Mouse (Mus musculus) ovary, postnatal 10 days (tissue): ENCODE measurements around the gene Panx3.

Source experiments
- DNase-seq: peaks from one replicate; pipeline ENCODE4 v3.0.0; 2022; ENCODE audit warnings: low spot score

Panx3 gene

DNA sequence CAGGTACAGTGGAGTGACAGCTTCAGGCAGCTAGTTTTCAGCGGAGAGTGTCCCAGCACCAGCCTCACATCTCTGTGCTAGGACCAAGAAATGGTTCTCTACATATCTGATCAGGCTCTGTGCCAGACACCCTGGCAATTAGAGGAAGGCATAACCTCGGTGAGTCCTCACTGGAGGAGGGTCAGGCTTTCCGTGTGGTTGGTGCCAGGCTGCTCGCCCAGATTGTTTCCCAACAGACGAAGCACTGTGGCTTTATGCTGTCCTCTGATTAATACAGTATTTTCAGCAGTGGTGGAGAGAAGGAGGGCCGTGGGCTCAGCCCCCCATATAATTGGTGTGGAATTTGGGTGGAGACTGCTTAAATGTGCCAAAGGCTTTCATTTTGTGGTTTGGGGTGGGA, at the start of gene Panx3:
TSS of gene Panx3 (minus strand) at position 121 of the 400 bp plus-strand sequence.
- DNase-seq: no peak

DNA sequence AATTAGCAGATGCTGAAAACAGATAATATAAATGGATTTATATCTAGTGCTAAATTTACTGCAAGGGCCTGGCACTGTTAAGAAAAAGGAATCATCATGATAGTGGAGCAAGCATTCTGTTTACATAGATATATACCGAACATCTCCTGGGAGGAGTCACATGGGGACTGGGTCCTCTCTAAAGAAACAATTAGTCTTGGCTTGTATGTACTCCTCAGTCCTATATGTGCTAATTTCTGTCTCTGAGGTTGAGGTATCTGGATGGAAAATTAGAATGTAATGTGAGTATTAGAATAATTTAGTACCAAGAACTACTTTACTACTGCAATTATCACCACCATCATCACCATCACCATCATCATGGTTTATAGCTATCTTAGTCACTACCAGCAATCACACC, 47.1 kb upstream of the Panx3 start, which contains the start of gene Olfr160:
TSS of gene Olfr160 (minus strand) at position 101 of the 400 bp plus-strand sequence.
- no peak for DNase-seq

DNA sequence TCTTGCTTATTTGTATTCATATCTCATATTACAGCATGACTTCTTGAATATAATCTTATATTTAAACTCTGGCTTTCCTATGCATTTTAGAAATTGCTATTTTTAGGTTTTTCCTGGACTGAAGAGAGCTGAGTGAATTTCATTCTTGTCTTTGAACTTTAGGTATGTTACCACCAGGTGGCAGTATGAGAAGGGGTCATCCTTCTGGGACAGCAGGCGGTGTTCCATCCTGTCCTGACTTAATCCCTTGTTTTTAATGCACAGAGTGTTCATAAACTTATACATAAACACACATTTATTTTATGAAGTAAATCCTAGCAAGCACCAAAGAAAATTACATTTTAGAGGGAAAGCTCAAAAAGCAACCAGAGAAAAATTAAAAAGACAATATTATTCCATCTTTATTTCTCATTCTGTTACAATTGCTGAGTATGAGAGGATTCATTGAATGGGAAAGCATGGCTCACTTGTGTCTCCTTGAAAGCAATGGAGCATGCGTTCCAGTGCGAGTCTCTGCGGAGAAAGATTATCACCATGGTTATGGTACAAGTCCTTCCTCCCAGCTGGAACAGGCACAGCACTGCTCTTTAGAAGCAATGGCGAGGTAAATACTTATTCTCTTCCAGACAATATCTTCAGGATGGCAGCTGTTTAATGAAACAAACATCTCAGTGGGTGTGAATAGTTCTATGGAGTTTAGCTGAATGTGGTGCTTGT, 21.1 kb upstream of the Panx3 start:
- no peak for DNase-seq

DNA sequence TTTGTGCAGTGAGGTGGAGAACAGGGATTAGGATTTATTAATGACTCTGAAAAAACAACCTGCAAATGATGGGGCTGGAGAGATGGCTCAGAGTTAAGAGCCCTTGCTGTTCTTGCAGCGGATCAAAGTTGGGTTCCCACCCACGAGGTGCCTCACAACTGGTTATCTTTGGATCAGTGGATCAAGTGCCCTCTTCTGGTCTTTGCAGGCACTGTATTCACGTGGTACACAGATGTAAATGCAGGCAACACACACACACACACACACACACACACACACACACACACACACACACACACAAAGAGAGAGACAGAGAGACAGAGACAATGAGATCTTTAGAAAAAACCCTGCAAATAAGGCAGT, 18.9 kb upstream of the Panx3 start:
- DNase-seq: no peak

DNA sequence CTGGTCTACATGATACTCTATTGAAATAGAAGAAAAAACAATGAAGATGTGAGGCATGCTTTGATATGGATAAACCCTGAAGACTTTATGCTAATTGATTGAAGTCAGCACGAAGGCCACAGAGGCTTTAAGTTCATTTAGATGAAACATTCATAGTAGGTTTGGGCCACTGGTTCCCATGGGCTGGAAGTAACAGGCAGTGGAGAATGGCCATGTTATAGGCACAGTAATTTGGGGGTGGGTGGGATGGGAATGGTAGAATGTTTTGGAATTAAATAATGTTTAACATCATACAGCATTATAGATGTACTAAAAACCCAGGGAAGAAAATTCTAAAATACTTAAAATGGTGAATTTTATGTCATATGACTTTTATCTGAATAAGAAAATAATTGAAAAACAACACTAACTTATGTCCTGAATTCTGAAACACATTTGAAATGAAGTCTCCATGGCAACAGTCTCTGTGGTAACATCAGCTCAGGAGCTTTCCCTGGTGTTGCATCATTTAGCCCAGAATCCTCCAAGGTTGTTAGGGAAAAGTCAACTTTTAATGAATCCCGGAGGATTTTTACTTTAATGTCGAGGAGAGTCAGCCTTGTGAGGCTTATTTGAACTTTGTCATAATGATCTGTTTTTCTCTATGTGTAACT, 18.4 kb upstream of the Panx3 start:
- DNase-seq: no peak

DNA sequence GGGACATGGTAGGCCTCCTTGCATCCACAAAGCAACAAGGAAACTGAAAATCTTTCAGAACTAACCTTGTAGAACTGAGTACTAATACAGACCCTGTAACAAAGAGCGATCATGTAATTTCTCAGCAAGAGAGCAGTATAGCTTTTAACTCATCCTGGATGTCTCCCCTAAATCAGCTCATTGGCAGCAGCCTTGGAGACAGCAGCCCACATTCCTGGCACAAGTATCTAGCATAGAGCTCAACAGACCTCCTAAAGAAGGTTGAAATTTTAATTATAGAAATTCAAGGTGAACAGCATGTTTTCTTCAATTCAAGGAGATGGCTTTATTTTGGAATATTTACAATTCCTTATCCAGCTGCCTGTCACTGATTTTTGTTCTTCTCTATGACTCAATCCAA, 12.1 kb upstream of the Panx3 start:
- DNase-seq: no peak

DNA sequence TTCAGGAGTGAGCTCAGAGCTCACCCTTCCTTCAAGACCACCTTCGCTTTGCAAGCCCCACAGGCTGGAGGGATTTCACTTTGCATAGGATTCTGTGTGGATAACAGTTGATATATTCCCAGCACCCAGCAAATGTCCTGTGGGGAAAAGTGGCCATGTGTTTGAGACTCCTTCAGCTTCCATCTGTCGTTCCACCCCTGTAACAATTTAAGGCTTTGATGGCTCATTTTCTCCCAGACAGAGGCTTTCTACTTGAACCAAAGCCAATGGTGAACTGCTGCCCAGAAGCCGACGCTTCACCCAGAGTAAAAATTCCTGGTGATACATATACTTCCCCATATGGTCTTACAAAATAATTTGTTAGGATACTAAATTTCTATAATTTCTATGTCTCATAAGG, 6.3 kb upstream of the Panx3 start:
- DNase-seq: no peak

DNA sequence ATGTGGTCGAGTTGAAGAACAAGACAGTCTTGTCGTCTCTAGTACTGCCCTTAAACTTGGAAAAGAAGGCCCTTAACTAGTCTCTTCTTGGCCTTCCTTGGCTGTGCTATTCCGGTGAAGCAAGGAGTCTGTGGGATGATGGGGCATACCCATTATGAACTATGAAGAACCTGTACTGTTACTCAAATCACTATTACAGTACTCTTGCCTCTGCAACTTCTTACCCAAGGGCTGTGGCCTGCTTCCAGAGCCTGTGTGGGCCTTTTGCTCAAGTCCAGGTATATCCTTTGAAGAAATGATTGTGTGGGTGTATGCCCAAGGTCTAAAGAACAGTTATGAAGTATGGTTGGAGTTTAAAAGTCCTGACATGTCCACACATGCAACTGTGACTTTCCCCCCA, 1.2 kb upstream of the Panx3 start:
- no peak for DNase-seq

DNA sequence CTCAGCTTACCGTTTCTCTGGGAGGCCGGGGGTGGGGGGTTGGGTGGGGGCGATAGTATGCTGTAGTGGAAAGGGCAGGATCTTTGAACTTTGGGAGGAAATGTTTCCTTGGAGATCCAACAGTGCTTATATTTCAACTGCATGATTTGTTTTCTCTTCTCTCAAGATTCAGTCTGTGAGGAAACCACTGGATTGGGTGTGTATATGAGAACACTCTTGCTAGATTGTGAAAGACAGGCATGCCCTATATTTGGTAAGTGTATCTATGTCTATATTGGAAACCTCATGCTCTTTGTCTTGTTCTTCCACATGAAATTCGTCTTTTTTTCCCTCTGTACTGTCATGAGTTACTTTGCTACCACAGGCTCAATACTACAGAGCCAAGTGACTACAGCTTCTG, 643 bp upstream of the Panx3 start:
- DNase-seq: no peak

DNA sequence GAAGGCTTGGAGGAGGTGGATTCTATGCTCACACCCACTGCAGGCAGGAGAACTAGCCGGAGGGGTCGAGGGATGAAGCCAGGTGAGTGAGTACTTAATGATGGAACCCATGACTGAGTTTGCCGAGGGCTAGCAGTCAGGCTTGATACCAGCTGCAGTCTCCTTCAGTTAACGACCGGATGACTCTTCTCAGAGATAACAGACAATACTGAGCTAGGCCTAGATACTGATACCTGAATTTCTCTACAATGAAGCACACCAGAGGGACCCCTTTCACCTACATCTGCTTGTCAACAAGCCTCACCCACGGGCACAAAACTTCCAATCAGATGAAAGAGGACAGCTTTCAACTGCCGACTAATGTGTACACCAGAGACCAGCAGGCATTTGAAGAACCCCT, 3.0 kb downstream of the Panx3 start:
- no peak for DNase-seq

DNA sequence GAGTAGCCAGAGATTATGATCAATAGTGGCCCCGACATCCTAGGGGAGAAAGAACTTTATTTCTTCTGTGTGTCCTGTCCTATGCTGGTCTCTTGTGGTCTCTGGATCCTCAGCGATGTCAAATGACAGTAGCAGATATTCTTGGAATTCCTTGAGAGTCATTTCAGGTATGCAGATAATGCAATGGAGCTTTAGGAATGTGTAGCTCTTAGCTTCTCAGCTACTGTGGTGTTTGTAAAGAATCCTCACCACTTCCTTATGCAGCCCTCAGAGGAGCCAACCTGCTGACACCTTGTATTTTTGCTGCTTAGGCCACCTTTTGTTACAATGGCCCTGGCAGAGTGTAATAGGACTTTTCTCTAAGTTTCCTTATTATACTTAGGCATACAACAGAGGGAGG, 4.4 kb downstream of the Panx3 start:
- no peak for DNase-seq

DNA sequence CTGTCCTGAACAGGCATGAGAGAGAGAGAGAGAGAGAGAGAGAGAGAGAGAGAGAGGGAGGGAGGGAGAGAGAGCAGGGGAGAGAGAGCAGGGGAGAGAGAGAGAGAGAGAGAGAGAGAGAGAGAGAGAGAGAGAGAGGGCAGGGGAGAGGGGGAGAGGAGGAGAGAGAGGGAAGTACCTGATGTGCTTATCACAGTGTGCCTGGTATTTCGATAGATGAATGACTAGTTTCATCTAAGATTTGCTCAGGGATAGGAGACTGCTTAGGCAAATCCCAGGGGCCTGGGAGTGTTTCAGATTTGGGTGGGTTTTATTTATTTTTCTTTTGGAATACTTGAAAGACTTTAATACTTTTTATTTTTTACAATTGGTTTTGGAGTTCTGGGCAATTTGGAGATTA, 5.8 kb downstream of the Panx3 start:
- DNase-seq: no peak

DNA sequence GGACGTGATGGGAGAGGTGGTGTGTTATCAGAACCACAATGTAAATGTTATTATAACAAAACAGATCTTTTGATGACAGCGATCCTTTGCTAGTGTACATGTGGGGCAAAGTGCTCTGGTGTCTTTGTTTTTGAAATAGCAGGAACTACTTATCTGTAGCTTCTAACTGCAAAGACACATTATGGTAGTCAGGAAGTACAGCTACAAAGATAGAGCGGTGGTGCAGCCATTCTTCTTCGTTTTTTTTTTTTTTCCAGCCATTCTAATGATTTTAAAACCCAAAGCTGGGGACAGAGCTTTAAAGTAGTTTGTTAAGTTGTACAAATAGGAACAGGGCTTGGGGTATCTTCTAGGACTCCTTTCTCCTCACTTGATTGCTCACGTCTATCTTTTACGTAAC, 9.6 kb downstream of the Panx3 start:
- no peak for DNase-seq

DNA sequence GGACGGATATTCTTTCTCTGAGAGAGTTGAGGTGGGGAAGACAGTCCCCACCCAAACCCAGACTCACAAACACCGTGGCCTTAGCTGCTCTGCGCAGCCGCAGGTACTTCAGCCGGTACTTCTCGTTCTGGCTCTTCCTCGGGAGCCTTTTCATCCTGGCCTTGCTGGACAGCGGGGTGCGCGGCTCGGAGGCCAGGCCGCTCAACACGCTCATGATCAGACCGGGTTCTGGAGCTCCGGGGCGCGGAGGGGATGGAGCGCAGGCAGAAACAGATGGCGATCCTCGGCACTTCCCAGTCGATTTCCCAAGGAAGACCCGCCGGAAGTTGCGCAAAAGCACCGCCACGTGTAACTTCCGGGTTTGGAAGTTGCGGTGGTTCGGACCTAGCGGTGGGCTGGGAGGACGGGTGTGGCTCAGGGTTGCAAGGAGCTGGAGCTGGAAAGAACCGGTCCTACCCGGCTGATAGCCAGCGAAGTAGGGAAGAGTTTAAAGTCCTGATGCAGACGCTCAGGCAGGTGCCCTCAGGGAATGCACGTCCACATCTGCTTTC, 12.0 kb downstream of the Panx3 start, which contains the start of gene Tbrg1:
TSS of gene Tbrg1 (minus strand) at position 382 of the 551 bp plus-strand sequence.
- DNase-seq: peak; percentile 77

DNA sequence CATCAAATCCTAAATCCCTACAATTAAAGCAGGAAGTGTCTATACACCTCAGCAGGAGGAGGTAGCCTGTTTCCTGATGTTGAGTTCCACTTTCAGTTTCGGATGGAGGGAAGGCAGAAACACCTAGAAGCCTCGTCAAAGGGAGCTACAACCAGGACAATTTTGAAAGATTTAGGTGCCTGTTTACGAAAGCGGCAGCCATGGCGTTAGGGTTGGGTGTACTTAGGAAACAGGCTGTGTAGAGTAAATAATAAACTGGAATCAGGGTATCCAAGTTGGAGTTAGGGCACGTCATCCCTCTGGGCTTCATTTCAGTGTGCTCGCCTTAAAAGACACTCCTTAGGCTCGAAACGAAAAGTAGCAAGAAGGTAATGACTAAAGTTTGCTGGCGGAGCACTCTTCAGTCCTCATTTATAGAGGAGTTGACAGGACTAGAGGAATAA, 12.6 kb downstream of the Panx3 start:
- no peak for DNase-seq

DNA sequence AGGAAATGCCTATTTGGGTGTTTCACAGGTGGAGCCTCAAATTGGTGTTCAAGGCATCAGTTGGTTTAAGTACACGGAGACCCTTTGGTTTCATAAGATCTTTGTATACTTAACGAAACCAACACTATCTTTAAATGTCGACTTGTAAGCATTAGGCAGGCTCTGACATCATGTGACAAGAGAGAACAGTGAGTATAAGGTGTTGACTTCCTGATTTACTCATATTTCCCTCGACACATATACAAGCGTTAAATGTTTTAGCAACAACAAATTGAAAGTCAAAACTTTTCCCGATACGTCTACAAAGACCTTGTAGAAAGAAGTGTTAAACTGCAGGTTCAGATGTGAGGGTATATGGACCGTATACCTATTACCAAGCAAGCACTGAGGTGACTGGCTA, 13.1 kb downstream of the Panx3 start:
- no peak for DNase-seq

DNA sequence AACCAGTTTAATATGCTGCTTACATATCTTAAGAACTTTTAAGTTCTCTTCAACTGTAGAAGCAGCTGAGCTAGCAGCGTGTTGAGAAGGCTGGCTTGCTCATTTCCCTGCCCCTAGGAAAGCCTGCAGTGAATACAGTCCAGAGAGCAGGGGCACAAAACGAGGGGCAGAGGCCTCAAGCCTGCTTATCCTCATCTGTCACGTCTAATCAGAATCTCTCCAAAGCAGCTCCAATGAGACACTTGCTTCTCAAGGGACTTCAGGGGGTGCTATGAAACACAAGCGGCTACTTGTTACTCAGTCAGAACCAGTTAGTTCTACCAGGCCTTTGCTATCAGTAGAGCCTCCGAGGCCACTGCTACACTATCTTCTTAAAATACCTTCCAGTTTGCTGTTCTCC, 15.2 kb downstream of the Panx3 start:
- no peak for DNase-seq

DNA sequence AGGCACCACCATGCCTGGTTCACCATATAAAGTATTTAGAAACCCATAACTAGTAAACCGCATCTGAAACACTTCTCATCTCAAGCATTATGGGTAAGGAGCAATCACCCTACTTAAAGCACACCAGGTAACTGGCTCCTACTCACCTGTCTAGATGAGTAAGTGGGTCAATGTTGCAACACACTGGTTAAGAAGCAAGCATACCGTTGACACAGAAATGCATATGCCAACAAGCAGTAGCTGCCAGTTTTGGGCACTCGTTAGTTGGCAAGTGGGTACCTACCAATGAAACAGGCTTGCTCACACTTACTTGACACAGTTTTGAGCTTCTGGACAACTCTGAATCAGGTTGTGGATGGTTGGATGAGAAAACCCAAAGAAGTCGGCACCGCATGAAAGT, 18.4 kb downstream of the Panx3 start:
- DNase-seq: no peak

DNA sequence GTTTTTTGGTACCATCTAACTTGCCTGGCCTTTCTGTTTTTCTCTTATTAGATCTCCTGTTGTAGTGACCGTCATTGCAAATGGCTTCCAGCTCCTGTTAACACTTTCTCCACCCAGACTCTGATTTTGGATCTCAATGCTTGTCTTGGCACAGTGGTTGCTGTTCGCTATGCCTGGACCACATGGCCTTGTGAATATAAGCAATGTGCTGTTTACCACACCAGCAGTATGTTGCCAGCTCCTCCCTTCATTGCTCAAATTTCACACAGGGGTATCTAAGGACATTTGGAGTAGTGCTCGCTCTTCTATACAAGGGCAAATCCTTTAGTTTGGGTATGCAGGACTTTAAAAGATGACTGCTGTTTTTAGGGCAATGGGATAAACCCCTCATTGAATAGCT, 22.8 kb downstream of the Panx3 start:
- no peak for DNase-seq

DNA sequence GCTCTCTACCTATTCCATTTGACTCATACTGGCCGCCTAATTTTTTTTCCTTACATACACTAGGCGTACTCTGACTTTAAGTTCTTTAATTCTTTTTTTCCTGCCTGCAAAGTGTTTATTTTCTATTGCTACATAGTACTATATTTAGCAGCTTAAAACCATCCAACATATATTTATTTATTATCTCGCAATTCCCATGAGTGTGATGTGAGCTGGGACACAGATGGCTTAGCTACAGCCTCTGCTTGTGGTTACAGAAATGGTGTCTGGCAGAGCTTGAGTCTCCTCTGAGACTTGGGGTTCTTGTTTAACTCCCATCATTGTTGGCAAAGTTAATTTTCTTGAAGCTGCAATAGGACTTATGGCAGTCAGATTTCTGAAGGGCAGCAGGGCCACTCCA, 30.3 kb downstream of the Panx3 start:
- DNase-seq: no peak

DNA sequence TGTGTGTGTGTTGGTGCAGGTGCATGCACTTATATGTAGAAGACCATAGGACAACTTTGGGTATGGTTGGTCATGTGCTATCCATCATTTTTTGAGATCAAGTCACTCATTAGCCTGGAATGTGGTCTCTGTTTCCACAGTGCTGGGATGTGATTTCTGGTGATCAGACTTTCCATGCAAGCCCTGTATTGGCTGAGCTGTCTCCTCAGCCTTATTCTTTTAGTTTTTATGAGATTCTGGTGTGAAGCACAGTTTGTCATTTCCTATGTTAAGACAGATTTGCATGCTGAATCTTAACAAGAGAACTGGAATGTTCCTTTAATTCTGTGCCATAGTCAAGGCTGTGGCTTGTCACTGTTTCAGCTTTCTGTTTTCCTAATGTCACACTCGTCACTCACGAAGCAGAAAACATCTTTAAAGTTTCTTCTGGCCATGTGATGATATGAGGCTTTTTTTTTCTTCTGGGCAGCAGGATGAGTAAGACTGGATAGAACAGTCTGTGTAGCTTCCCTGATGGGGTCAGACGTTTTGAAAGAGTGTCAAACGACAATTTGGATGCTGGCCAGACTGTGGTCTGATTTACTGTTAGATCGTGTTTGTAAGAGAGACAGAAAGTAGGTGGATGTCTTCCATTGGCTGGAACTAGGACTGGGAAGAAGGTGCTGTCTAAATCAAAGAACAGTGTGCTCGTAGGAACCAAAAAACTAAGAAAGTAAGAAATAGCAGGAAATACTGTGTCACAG, 32.1 kb downstream of the Panx3 start:
- no peak for DNase-seq

DNA sequence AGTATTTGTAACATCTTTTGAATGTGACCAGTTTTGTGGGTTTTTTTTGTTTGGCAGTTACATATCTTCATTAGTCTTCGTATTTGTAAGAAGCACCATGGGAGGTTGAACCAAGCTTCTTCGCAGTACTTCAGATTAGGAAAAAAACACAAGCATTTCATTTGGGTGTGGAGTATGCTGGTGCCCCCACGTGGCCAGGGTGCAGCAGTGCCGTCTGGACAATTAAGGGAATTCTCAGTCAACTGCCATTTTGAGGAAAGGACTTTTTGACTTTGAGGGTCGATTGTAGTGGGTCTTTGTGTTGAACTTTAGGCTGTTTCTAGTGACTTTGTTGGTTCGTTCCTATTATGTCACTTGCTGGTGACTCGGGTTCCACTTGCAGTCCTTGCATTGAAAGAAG, 32.7 kb downstream of the Panx3 start:
- no peak for DNase-seq

DNA sequence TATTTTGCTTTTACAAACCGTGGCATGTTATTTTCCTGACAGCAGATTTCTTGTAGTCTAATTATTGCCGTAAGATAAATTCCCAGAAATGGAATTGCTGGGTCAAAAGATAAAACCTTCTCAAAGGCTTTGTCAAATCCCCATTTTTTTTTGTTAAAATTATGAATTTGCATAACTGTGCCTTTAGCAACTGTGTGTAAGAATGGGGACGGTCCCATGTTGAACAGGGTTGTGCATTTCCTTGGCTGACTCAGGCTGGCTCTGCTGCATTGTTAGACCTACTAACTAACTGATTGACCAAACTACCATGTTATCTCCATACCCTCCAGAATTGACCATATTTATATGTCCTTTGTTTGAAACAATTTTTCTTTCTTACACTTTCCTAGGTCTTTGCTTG, 34.8 kb downstream of the Panx3 start:
- DNase-seq: no peak
